Mouse (Mus musculus): Measurements from ENCODE around the gene Asprv1.

DNA sequence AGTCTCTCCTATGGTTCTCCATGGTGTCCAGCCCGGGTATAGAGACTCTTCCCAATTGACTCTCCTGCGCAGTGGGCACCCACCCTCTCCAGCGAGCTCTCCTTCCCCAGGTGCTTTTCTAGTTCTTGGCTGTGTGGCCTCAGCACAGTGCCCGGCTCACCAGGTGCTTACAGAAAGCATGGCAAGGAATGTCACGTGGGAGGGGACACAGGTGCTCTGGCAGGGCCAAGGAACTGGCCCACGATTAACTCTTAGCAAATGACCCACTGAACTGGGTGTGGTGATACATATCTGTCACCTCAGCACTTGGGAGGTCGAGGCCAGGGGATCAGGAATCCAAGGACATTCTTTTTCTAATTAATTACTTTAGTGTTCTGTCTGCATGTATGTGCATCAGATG lies 18.2 kb downstream of the Asprv1 start:
- TF ChIP-seq CHD2 (IDR thresholded peaks at IDR 0.05; ENCODE audit: low read depth, low read length) (no peak), ZNF384 (IDR thresholded peaks at IDR 0.05; ENCODE audit: low read depth, low read length) (no peak)

All from ES-E14 (cell line).